Mouse (Mus musculus): Measurements from ENCODE around the gene Ccnt2. TPM values are rescaled to one million over a fixed set of nuclear protein-coding genes. Genes with fewer than 3 reads are reported as not detected.

Ccnt2 gene
- total and polyA plus RNA-seq, 3 experiments = 18.1 to 30.8 (median 27.4) TPM

GRCm38 (mm10) chr1:127729096-127729495 lies 44.9 kb upstream of the Ccnt2 start, which contains the start of gene Acmsd:
Gene Acmsd (plus strand): TSS chr1:127729413.
- dilution Hi-C loops (cut with MboI; ENCODE audit: extremely low pct_ligation_motif_present, extremely low pct_unique_long_range_greater_than_20kb, low sequenced_read_pairs) = no loop called here

GRCm38 (mm10) chr1:127731086-127731485 lies 42.9 kb upstream of the Ccnt2 start:
- DNase-seq (ENCODE audit: extremely low read depth) = no peak
- peaks cover 0 to 11% of the 10 kb centered on the region in 2 experiments; a peak in 2 of 4 replicates for H3K4me1 ChIP-seq (ENCODE audit: control insufficient read depth in 1 of 2, insufficient read depth in 2 of 2)
- H3K27me3 ChIP-seq (replicated peaks) = no peaks in the 10 kb centered on the region
- dilution Hi-C loops (cut with MboI; ENCODE audit: extremely low pct_ligation_motif_present, extremely low pct_unique_long_range_greater_than_20kb, low sequenced_read_pairs) = no loop called here
- H3K9me3 ChIP-seq (replicated peaks; ENCODE audit: low read length) = peaks cover 3% of the 10 kb centered on the region
- in situ Hi-C loops (cut with MboI; ENCODE audit: low pct_ligation_motif_present, low pct_unique_long_range_greater_than_20kb, low sequenced_read_pairs) = no loop called here
- H3K4me3 ChIP-seq (replicated peaks in 1 of 3; ENCODE audit: low read depth in 2 of 3, low read length in 2 of 3, poor library complexity in 1 of 3) = no peak overlapping the region
- H3K79me2 ChIP-seq (replicated peaks; ENCODE audit: control insufficient read depth, extremely low read depth, insufficient read depth, poor library complexity, severe bottlenecking) = no peaks in the 10 kb centered on the region
- TF ChIP-seq CHD2 (IDR thresholded peaks at IDR 0.05; ENCODE audit: low read length) = no peak
- H3K9ac ChIP-seq (ENCODE audit: insufficient read depth, low read depth) = no peak overlapping the region
- no peak overlapping the region for H3K27ac ChIP-seq (ENCODE audit: insufficient read depth, low read depth)
- no peaks in the 10 kb centered on the region for H3K36me3 ChIP-seq (replicated peaks in 1 of 2; ENCODE audit: control insufficient read depth in 1 of 2, insufficient read depth in 1 of 2, low read length in 1 of 2)
- no peak overlapping the region for H3K4me2 ChIP-seq (ENCODE audit: insufficient read depth, low read depth, poor library complexity, severe bottlenecking)

More at GRCm38 (mm10) chr1:127729096-127729495, 44.9 kb upstream of the Ccnt2 start, which contains the start of gene Acmsd:
- no peak for DNase-seq (ENCODE audit: extremely low read depth)
- Histone ChIP-seq H3K4me2 (ENCODE audit: insufficient read depth, low read depth, poor library complexity, severe bottlenecking) (no peak within 1 kb of the TSS), H3K9ac (ENCODE audit: insufficient read depth, low read depth) (no peak within 1 kb of the TSS), H3K27me3 (replicated peaks) (no peaks in the 10 kb centered on the region), H3K9me3 (replicated peaks; ENCODE audit: low read length) (peaks cover 3% of the 10 kb centered on the region), H3K36me3 (replicated peaks in 1 of 2; ENCODE audit: control insufficient read depth in 1 of 2, insufficient read depth in 1 of 2, low read length in 1 of 2) (no peaks in the 10 kb centered on the region), H3K4me1 (ENCODE audit: control insufficient read depth in 1 of 2, insufficient read depth in 2 of 2) (peaks cover 0 to 11% of the 10 kb centered on the region in 2 experiments; a peak in 2 of 4 replicates), H3K4me3 (replicated peaks in 1 of 3; ENCODE audit: low read depth in 2 of 3, low read length in 2 of 3, poor library complexity in 1 of 3) (no peak within 1 kb of the TSS), H3K79me2 (replicated peaks; ENCODE audit: control insufficient read depth, extremely low read depth, insufficient read depth, poor library complexity, severe bottlenecking) (no peaks in the 10 kb centered on the region), H3K27ac (ENCODE audit: insufficient read depth, low read depth) (no peak within 1 kb of the TSS)
- TF ChIP-seq HCFC1 (IDR thresholded peaks at IDR 0.05; ENCODE audit: low read depth, low read length) (no peak), JUND (conservative IDR thresholded peaks at IDR 0.05; ENCODE audit: low read depth, low read length) (no peak), SIN3A (IDR thresholded peaks at IDR 0.05; ENCODE audit: low read length) (no peak), PAX5 (IDR thresholded peaks at IDR 0.05; ENCODE audit: low read length) (no peak), NRF1 (IDR thresholded peaks at IDR 0.05; ENCODE audit: low read depth, low read length) (no peak), ETS1 (conservative IDR thresholded peaks at IDR 0.05; ENCODE audit: low read depth, low read length) (no peak), ZNF384 (IDR thresholded peaks at IDR 0.05; ENCODE audit: low read depth, low read length) (no peak), MXI1 (IDR thresholded peaks at IDR 0.05; ENCODE audit: low read depth, low read length) (no peak), ZKSCAN1 (IDR thresholded peaks at IDR 0.05; ENCODE audit: borderline replicate concordance, low read depth, low read length) (no peak), POLR2AphosphoS2 (IDR thresholded peaks at IDR 0.05; ENCODE audit: low read depth, low read length) (no peak), MYC (IDR thresholded peaks at IDR 0.05; ENCODE audit: low read depth, low read length) (no peak), MAZ (IDR thresholded peaks at IDR 0.05; ENCODE audit: low read depth, low read length) (no peak), UBTF (IDR thresholded peaks at IDR 0.05; ENCODE audit: low read depth, low read length) (no peak), E2F4 (IDR thresholded peaks at IDR 0.05; ENCODE audit: insufficient replicate concordance, low read depth, low read length) (no peak), POLR2A (IDR thresholded peaks at IDR 0.05; ENCODE audit: low read depth, low read length) (no peak), MAX (IDR thresholded peaks at IDR 0.05; ENCODE audit: low read length) (no peak), BHLHE40 (IDR thresholded peaks at IDR 0.05; ENCODE audit: low read depth, low read length) (no peak), MAFK (IDR thresholded peaks at IDR 0.05; ENCODE audit: insufficient replicate concordance, low read length) (no peak), RAD21 (IDR thresholded peaks at IDR 0.05; ENCODE audit: low read depth, low read length) (no peak)
- in situ Hi-C loops (cut with MboI; ENCODE audit: low pct_ligation_motif_present, low pct_unique_long_range_greater_than_20kb, low sequenced_read_pairs) = no loop called here

Measured in CH12.LX (cell line).